Mouse (Mus musculus): ENCODE measurements around the gene Carf. TPM values are rescaled to one million over a fixed set of nuclear protein-coding genes. Genes with fewer than 3 reads are reported as not detected.
A peak's percentile ranks its signal among the peaks of the same experiment; 100 is the strongest.

Gene Carf
- polyA plus RNA-seq, 1 experiment: 18.3 TPM

GRCm38 (mm10) chr1:60179932-60180783 is 82.1 kb downstream of the Carf start, which contains the start of gene Nbeal1:
Nbeal1 (plus strand) TSS chr1:60180599.
- no peak for TF ChIP-seq CTCF (IDR thresholded peaks at IDR 0.05; ENCODE audit: control insufficient read depth, insufficient read depth, insufficient replicate concordance, low read depth, low read length)
- peak; percentile 81 for TF ChIP-seq POLR2A (IDR thresholded peaks at IDR 0.05; ENCODE audit: control insufficient read depth, low read depth, low read length)

GRCm38 (mm10) chr1:60180784-60181221 is 82.8 kb downstream of the Carf start:
- no peaks in the 10 kb centered on the region for H3K36me3 ChIP-seq (ENCODE audit: control insufficient read depth, insufficient read depth, low read length)
- TF ChIP-seq POLR2A (IDR thresholded peaks at IDR 0.05; ENCODE audit: control insufficient read depth, low read depth, low read length) (no peak), CTCF (IDR thresholded peaks at IDR 0.05; ENCODE audit: control insufficient read depth, insufficient read depth, insufficient replicate concordance, low read depth, low read length) (no peak)
- peaks cover 9% of the 10 kb centered on the region for H3K4me1 ChIP-seq (ENCODE audit: control insufficient read depth, insufficient read depth, low read length)
- H3K4me3 ChIP-seq (ENCODE audit: control insufficient read depth, low read depth, low read length): peak overlapping the region; percentile 99
- H3K27ac ChIP-seq (ENCODE audit: control insufficient read depth, insufficient read depth, low read depth, low read length): peak overlapping the region; percentile 97
- H3K27me3 ChIP-seq (ENCODE audit: control insufficient read depth, insufficient read depth, low read length): no peaks in the 10 kb centered on the region

More at GRCm38 (mm10) chr1:60179932-60180783, 82.1 kb downstream of the Carf start, which contains the start of gene Nbeal1:
- H3K27ac ChIP-seq (ENCODE audit: control insufficient read depth, insufficient read depth, low read depth, low read length): peak within 1 kb of the TSS; percentile 97
- H3K4me1 ChIP-seq (ENCODE audit: control insufficient read depth, insufficient read depth, low read length): peaks cover 9% of the 10 kb centered on the region
- no peaks in the 10 kb centered on the region for H3K36me3 ChIP-seq (ENCODE audit: control insufficient read depth, insufficient read depth, low read length)
- H3K4me3 ChIP-seq (ENCODE audit: control insufficient read depth, low read depth, low read length): peak within 1 kb of the TSS; percentile 99
- H3K27me3 ChIP-seq (ENCODE audit: control insufficient read depth, insufficient read depth, low read length): no peaks in the 10 kb centered on the region

DNA sequence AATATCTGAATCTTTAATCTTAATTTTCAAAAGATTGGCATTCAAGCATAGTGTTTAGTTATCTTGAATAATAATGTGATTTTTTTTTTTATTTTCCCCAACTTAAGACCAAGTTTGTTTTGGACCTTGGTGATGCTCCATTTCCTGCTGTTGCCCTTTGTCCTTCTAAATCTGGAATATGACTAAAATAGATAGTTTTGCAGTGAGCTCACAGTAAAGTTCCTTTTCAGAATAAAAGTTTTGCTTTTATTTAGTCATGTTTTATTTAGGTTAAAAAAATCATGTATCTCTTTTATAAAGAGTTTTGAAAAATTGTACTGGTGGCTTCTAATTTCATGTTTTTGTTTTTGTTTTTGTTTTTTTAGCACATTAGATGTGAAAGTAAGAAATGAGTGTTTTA is 90.4 kb downstream of the Carf start:
- Histone ChIP-seq H3K27ac (ENCODE audit: control insufficient read depth, insufficient read depth, low read depth, low read length) (no peak overlapping the region), H3K4me3 (ENCODE audit: control insufficient read depth, low read depth, low read length) (no peak overlapping the region), H3K4me1 (ENCODE audit: control insufficient read depth, insufficient read depth, low read length) (no peaks in the 10 kb centered on the region), H3K36me3 (ENCODE audit: control insufficient read depth, insufficient read depth, low read length) (no peaks in the 10 kb centered on the region), H3K27me3 (ENCODE audit: control insufficient read depth, insufficient read depth, low read length) (no peaks in the 10 kb centered on the region)
- TF ChIP-seq CTCF (IDR thresholded peaks at IDR 0.05; ENCODE audit: control insufficient read depth, insufficient read depth, insufficient replicate concordance, low read depth, low read length) (no peak), POLR2A (IDR thresholded peaks at IDR 0.05; ENCODE audit: control insufficient read depth, low read depth, low read length) (no peak)

- Histone ChIP-seq H3K27me3 (ENCODE audit: control insufficient read depth, insufficient read depth, low read length) (no peaks in the 10 kb centered on the region), H3K4me1 (ENCODE audit: control insufficient read depth, insufficient read depth, low read length) (no peaks in the 10 kb centered on the region), H3K27ac (ENCODE audit: control insufficient read depth, insufficient read depth, low read depth, low read length) (no peak overlapping the region), H3K36me3 (ENCODE audit: control insufficient read depth, insufficient read depth, low read length) (peaks cover 1% of the 10 kb centered on the region; the same call in 1 of the 2 replicates), H3K4me3 (ENCODE audit: control insufficient read depth, low read depth, low read length) (no peak overlapping the region)
- TF ChIP-seq POLR2A (IDR thresholded peaks at IDR 0.05; ENCODE audit: control insufficient read depth, low read depth, low read length): no peak
- no peak for TF ChIP-seq CTCF (IDR thresholded peaks at IDR 0.05; ENCODE audit: control insufficient read depth, insufficient read depth, insufficient replicate concordance, low read depth, low read length)
Observed at GRCm38 (mm10) chr1:60196813-60197212, 98.8 kb downstream of the Carf start.

DNA sequence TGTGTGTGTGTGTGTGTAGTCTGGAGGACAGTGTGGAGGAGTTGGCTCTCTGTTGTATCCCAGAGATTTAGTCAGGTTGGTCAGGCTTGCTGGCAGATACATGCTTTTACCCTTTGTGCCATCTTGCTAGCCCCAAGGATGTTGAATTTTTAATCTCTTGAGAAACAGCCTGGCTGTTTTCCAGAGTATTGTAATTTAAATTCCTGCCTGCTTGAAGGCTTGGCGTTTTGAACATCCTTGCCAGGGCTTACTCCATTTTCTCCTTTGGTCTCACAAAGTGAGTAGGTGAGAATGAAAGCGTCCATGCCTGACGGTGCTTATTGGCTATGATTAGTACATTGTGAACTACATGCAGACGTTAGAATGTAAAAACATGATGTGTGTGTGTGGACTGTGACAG is 101.0 kb downstream of the Carf start:
- peaks cover 1% of the 10 kb centered on the region; the same call in 1 of the 2 replicates for H3K36me3 ChIP-seq (ENCODE audit: control insufficient read depth, insufficient read depth, low read length)
- no peaks in the 10 kb centered on the region for H3K27me3 ChIP-seq (ENCODE audit: control insufficient read depth, insufficient read depth, low read length)
- no peak overlapping the region for H3K27ac ChIP-seq (ENCODE audit: control insufficient read depth, insufficient read depth, low read depth, low read length)
- no peaks in the 10 kb centered on the region for H3K4me1 ChIP-seq (ENCODE audit: control insufficient read depth, insufficient read depth, low read length)
- TF ChIP-seq CTCF (IDR thresholded peaks at IDR 0.05; ENCODE audit: control insufficient read depth, insufficient read depth, insufficient replicate concordance, low read depth, low read length) (no peak), POLR2A (IDR thresholded peaks at IDR 0.05; ENCODE audit: control insufficient read depth, low read depth, low read length) (no peak)
- no peak overlapping the region for H3K4me3 ChIP-seq (ENCODE audit: control insufficient read depth, low read depth, low read length)

Other genes starting within 250 kb of the Carf start
- 15.4 and 15.7 TPM in 2 replicates for gene Fam117b, start 185.2 kb upstream of the Carf start, polyA plus RNA-seq (2012; rRNA removed)
- 47.9 and 53.0 TPM in 2 replicates for gene Ica1l, start 55.1 kb upstream of the Carf start, polyA plus RNA-seq (2012; rRNA removed)
- gene Wdr12, start 398 bp downstream of the Carf start, polyA plus RNA-seq (2012; rRNA removed): 67.7 and 69.3 TPM in 2 replicates
- 1.4 and 1.6 TPM in 2 replicates for gene Nbeal1, start 82.4 kb downstream of the Carf start, polyA plus RNA-seq (2012; rRNA removed)
- 1.1 and 1.2 TPM in 2 replicates for gene Cyp20a1, start 245.1 kb downstream of the Carf start, polyA plus RNA-seq (2012; rRNA removed)